Mouse (Mus musculus) midbrain, embryonic 16.5 days (tissue): ENCODE results near the gene Ptgdr2. TPM values are rescaled to one million over a fixed set of nuclear protein-coding genes. Genes with fewer than 3 reads are reported as not detected.

Source experiments
- ATAC-seq: fragments of 200-750 bp; cut with Nextera tagmentation; 2 replicates; pipeline ENCODE4 v1.8.0; 2017; ENCODE audit warnings: moderate TSS enrichment
- H3K27ac ChIP-seq: fragments of 300-500 bp; sonication (generic); 2 replicates; pipeline ENCODE4 v1.5.1; 2014; ENCODE audit warnings: mild to moderate bottlenecking, low read length, mixed read lengths
- H3K27me3 ChIP-seq: fragments of 300-500 bp; sonication (generic); 2 replicates; pipeline ENCODE4 v1.6.1; 2014; ENCODE audit warnings: low read depth, low read length, mixed read lengths; ENCODE audit not compliant: control insufficient read depth, insufficient read depth
- H3K36me3 ChIP-seq: fragments of 300-500 bp; sonication (generic); 2 replicates; pipeline ENCODE4 v1.6.1; 2014; ENCODE audit warnings: mild to moderate bottlenecking, low read length, moderate library complexity, mixed read lengths; ENCODE audit not compliant: control insufficient read depth, insufficient read depth
- H3K4me1 ChIP-seq: fragments of 300-500 bp; sonication (generic); 2 replicates; pipeline ENCODE4 v1.6.1; 2014; ENCODE audit warnings: mild to moderate bottlenecking, low read length, mixed read lengths; ENCODE audit not compliant: control insufficient read depth, insufficient read depth
- H3K4me2 ChIP-seq: fragments of 300-500 bp; sonication (generic); 2 replicates; pipeline ENCODE4 v1.6.1; 2014; ENCODE audit warnings: mild to moderate bottlenecking, low read length, mixed read lengths
- H3K4me3 ChIP-seq: fragments of 300-500 bp; sonication (generic); 2 replicates; pipeline ENCODE4 v1.5.1; 2014; ENCODE audit warnings: low read depth, mild to moderate bottlenecking, low read length, moderate library complexity, mixed read lengths
- H3K9ac ChIP-seq: fragments of 300-500 bp; sonication (generic); 2 replicates; pipeline ENCODE4 v1.6.1; 2014; ENCODE audit warnings: low read depth, low read length, mixed read lengths
- H3K9me3 ChIP-seq: fragments of 300-500 bp; sonication (generic); replicated peaks from 2 replicates; pipeline ENCODE4 v1.6.1; 2014; ENCODE audit warnings: mild to moderate bottlenecking, low read length, mixed read lengths; ENCODE audit not compliant: control insufficient read depth, poor library complexity, severe bottlenecking
- WGBS: fragments of 180-500 bp; shearing (Covaris S2); extraction: QIAGEN DNeasy Blood & Tissue Kit; methylation state at CpG from one replicate; pipeline ENCODE4 v1.1.7; 2014; 5-methylcytosine and 5-hydroxymethylcytosine counted together
- polyA plus RNA-seq: library from polyadenylated mRNA; unstranded; fragments of >200 nt; fragmentation: Nextera tagmentation; extraction: Ambion mirVana; gene quantifications from 2 replicates; pipeline ENCODE4 v1.2.1, GENCODE M21; 2015

Gene Ptgdr2
- polyA plus RNA-seq, 1 experiment from 2014 or later = 0.09 TPM

- 69% methylated on average over 7 of the region's 7 CpGs for WGBS
- no peak for ATAC-seq
- no peaks in the 10 kb centered on the region for H3K9me3 ChIP-seq
- H3K27ac ChIP-seq = no peak overlapping the region
- peaks cover 51% of the 10 kb centered on the region for H3K36me3 ChIP-seq
- no peak overlapping the region for H3K4me2 ChIP-seq
- H3K4me1 ChIP-seq = no peaks in the 10 kb centered on the region
- H3K27me3 ChIP-seq = no peaks in the 10 kb centered on the region
- H3K4me3 ChIP-seq = no peak overlapping the region
- H3K9ac ChIP-seq = no peak overlapping the region
Observed at GRCm38 (mm10) chr19:10904927-10905727, 31.8 kb upstream of the Ptgdr2 start.

GRCm38 (mm10) chr19:10905728-10906000 lies 31.3 kb upstream of the Ptgdr2 start:
- 79% methylated on average over 5 of the region's 5 CpGs for WGBS
- Histone ChIP-seq H3K27ac (no peak overlapping the region), H3K9ac (no peak overlapping the region), H3K27me3 (no peaks in the 10 kb centered on the region), H3K4me3 (no peak overlapping the region), H3K4me2 (no peak overlapping the region), H3K4me1 (no peaks in the 10 kb centered on the region), H3K9me3 (no peaks in the 10 kb centered on the region), H3K36me3 (peaks cover 47% of the 10 kb centered on the region)
- ATAC-seq = no peak

GRCm38 (mm10) chr19:10907891-10908290 lies 29.1 kb upstream of the Ptgdr2 start:
- peaks cover 27% of the 10 kb centered on the region for H3K36me3 ChIP-seq
- no peaks in the 10 kb centered on the region for H3K4me1 ChIP-seq
- H3K27me3 ChIP-seq = no peaks in the 10 kb centered on the region
- H3K4me2 ChIP-seq = no peak overlapping the region
- no peak overlapping the region for H3K4me3 ChIP-seq
- no peak overlapping the region for H3K27ac ChIP-seq
- 63% methylated on average over 3 of the region's 3 CpGs for WGBS
- ATAC-seq = peak; percentile 36; the same call in 1 of the 2 replicates
- no peaks in the 10 kb centered on the region for H3K9me3 ChIP-seq
- H3K9ac ChIP-seq = no peak overlapping the region

GRCm38 (mm10) chr19:10909087-10909721 lies 27.8 kb upstream of the Ptgdr2 start:
- Histone ChIP-seq H3K27me3 (no peaks in the 10 kb centered on the region), H3K36me3 (peaks cover 15% of the 10 kb centered on the region), H3K4me1 (no peaks in the 10 kb centered on the region), H3K4me3 (no peak overlapping the region), H3K27ac (no peak overlapping the region), H3K9me3 (no peaks in the 10 kb centered on the region), H3K9ac (no peak overlapping the region), H3K4me2 (no peak overlapping the region)
- no peak for ATAC-seq
- WGBS = 88% methylated on average over 6 of the region's 6 CpGs

- 0 out of 2 replicates have a peak, but pooled peaks cover 2% of the 10 kb centered on the region for H3K4me1 ChIP-seq
- H3K4me2 ChIP-seq = no peak overlapping the region
- H3K27ac ChIP-seq = no peak overlapping the region
- H3K36me3 ChIP-seq = no peaks in the 10 kb centered on the region
- 77% methylated on average over 7 of the region's 7 CpGs for WGBS
- H3K9ac ChIP-seq = no peak overlapping the region
- no peak for ATAC-seq
- no peaks in the 10 kb centered on the region for H3K9me3 ChIP-seq
- H3K4me3 ChIP-seq = no peak overlapping the region
- no peaks in the 10 kb centered on the region for H3K27me3 ChIP-seq
Observed at GRCm38 (mm10) chr19:10914291-10914690, 22.7 kb upstream of the Ptgdr2 start.

- 77% methylated on average over 2 of the region's 2 CpGs for WGBS
- Histone ChIP-seq H3K4me2 (no peak overlapping the region), H3K27ac (no peak overlapping the region), H3K4me1 (0 out of 2 replicates have a peak, but pooled peaks cover 2% of the 10 kb centered on the region), H3K9ac (no peak overlapping the region), H3K36me3 (no peaks in the 10 kb centered on the region), H3K27me3 (no peaks in the 10 kb centered on the region), H3K9me3 (no peaks in the 10 kb centered on the region), H3K4me3 (no peak overlapping the region)
- no peak for ATAC-seq
Observed at GRCm38 (mm10) chr19:10914870-10915269, 22.1 kb upstream of the Ptgdr2 start.

- WGBS = 72% methylated on average over 5 of the region's 5 CpGs
- Histone ChIP-seq H3K9ac (no peak overlapping the region), H3K27me3 (no peaks in the 10 kb centered on the region)
Observed at GRCm38 (mm10) chr19:10916506-10916905, 20.5 kb upstream of the Ptgdr2 start.

GRCm38 (mm10) chr19:10918321-10918991 lies 18.5 kb upstream of the Ptgdr2 start:
- Histone ChIP-seq H3K9me3 (no peaks in the 10 kb centered on the region), H3K36me3 (no peaks in the 10 kb centered on the region), H3K9ac (no peak overlapping the region), H3K4me1 (0 out of 2 replicates have a peak, but pooled peaks cover 2% of the 10 kb centered on the region), H3K27me3 (no peaks in the 10 kb centered on the region), H3K4me3 (no peak overlapping the region), H3K27ac (no peak overlapping the region), H3K4me2 (no peak overlapping the region)
- WGBS = 77% methylated on average over 10 of the region's 10 CpGs
- peak; percentile 78 for ATAC-seq

More at GRCm38 (mm10) chr19:10916506-10916905, 20.5 kb upstream of the Ptgdr2 start:
- no peak overlapping the region for H3K4me3 ChIP-seq
- no peak overlapping the region for H3K4me2 ChIP-seq
- no peaks in the 10 kb centered on the region for H3K36me3 ChIP-seq
- H3K27ac ChIP-seq = no peak overlapping the region
- H3K9me3 ChIP-seq = no peaks in the 10 kb centered on the region
- ATAC-seq = no peak
- 0 out of 2 replicates have a peak, but pooled peaks cover 2% of the 10 kb centered on the region for H3K4me1 ChIP-seq

GRCm38 (mm10) chr19:10920532-10920931 lies 16.4 kb upstream of the Ptgdr2 start, which contains the start of gene Zp1:
Gene Zp1, minus strand, starts transcription at chr19:10920632.
- Histone ChIP-seq H3K36me3 (no peaks in the 10 kb centered on the region), H3K27ac (no peak within 1 kb of the TSS), H3K27me3 (no peaks in the 10 kb centered on the region), H3K9ac (no peak within 1 kb of the TSS), H3K9me3 (no peaks in the 10 kb centered on the region), H3K4me3 (no peak within 1 kb of the TSS), H3K4me2 (no peak within 1 kb of the TSS), H3K4me1 (0 out of 2 replicates have a peak, but pooled peaks cover 2% of the 10 kb centered on the region)
- no peak for ATAC-seq
- 68% methylated on average over 2 of the region's 2 CpGs for WGBS
